Mouse (Mus musculus) embryonic fibroblast, embryonic 13.5 days (primary cell): Measurements from ENCODE around the gene Gm49384.

Source experiments
- CTCF ChIP-seq: IDR thresholded peaks from 2 replicates; pipeline ENCODE4 v1.5.1; 2011; ENCODE audit warnings: mild to moderate bottlenecking, control low read depth, low read length, moderate library complexity, borderline replicate concordance; ENCODE audit not compliant: insufficient read depth
- POLR2A ChIP-seq: IDR thresholded peaks from 2 replicates; pipeline ENCODE4 v1.6.1; 2011; ENCODE audit warnings: low read depth, mild to moderate bottlenecking, control low read depth, low read length, moderate library complexity

GRCm38 (mm10) chr12:69158366-69158764 lies 45.7 kb downstream of the Gm49384 start:
- no peak for TF ChIP-seq CTCF
- no peak; the same call in 1 of the 2 replicates for TF ChIP-seq POLR2A
